Mouse (Mus musculus): Measurements from ENCODE around the gene Ppp2r2d. TPM values are rescaled to one million over a fixed set of nuclear protein-coding genes. Genes with fewer than 3 reads are reported as not detected.

The Ppp2r2d gene
- total and polyA plus RNA-seq, 2 experiments from 2014 or later = 70.8 to 99.5 TPM

DNA sequence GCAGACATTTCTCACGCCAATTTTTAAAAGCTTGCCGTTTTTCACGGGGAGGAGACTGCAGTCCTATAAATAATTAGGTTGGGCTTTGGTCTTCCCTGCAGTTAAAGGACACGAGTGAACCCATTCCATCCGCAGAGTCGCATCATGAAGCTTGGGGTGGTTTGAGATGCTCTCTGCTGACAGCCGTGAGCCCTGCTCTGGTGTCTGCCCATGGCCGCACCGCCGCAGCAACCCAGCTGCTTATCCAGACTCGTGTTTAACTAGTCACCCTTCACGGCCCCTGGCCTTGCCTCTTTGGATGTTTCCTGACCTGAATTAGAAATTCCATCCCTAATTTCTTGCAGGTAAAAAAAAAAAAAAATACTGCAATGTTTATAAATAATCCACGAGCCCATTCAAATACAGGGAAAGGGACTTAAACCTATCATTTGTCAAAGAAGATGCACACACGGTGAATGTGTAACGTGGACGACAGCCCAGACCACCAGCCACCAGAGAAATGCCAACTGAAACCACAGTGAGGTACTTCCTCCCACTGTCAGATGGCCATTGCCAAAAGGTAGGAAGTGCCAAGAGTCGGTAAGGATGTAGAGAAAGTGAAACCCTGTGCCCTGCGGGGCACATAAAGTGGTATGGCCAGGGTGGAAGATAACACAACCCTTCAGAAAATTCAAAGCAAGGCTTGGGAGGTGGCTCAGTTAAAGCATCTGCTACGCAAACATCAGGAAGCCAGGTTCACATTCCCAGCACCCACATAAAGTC is 20.7 kb upstream of the Ppp2r2d start:
- ATAC-seq (no peak), DNase-seq (ENCODE audit: low spot score) (no peak)
- H3K9ac ChIP-seq (replicated peaks; ENCODE audit: low read length) = no peak overlapping the region
- H3K27ac ChIP-seq = no peak overlapping the region
- no peak overlapping the region for H3K4me2 ChIP-seq (ENCODE audit: low read depth, low read length)
- no peaks in the 10 kb centered on the region for H3K9me3 ChIP-seq (ENCODE audit: low read length)
- no peaks in the 10 kb centered on the region for H3K4me1 ChIP-seq (ENCODE audit: insufficient read depth, low read length)
- no peaks in the 10 kb centered on the region for H3K27me3 ChIP-seq (ENCODE audit: insufficient read depth, low read length)
- TF ChIP-seq CTCF (IDR thresholded peaks at IDR 0.05; ENCODE audit: low read depth) = no peak
- no peaks in the 10 kb centered on the region for H3K36me3 ChIP-seq (ENCODE audit: insufficient read depth, low read length)
- WGBS = 83% methylated on average over 19 of the region's 19 CpGs
- H3K4me3 ChIP-seq (ENCODE audit: low read length) = no peak overlapping the region

DNA sequence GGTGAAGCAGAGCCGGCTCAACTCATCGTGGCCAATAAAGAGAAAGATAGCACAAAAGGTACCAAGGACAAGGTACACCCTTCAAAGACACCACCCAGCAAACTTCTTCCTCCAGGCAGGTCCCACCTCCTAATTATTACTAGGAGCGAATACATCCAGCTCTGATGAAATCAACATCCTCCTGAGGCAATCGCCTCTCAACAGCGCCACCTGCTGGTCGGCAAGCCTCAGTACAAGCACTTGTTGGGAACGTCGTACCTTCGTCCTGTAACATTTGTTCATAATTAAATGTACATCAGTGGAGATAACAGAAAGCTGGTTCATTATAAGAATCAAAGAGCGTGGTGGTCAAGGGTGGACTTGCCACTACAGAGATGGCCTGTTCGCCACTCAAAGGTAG is 18.1 kb upstream of the Ppp2r2d start:
- ATAC-seq (no peak), DNase-seq (ENCODE audit: low spot score) (peak; percentile 86)
- H3K27ac ChIP-seq = no peak overlapping the region
- H3K9ac ChIP-seq (replicated peaks; ENCODE audit: low read length) = no peak overlapping the region
- no peak overlapping the region for H3K4me2 ChIP-seq (ENCODE audit: low read depth, low read length)
- no peaks in the 10 kb centered on the region for H3K27me3 ChIP-seq (ENCODE audit: insufficient read depth, low read length)
- WGBS = 16% methylated on average over 11 of the region's 11 CpGs
- H3K9me3 ChIP-seq (ENCODE audit: low read length) = no peaks in the 10 kb centered on the region
- H3K4me1 ChIP-seq (ENCODE audit: insufficient read depth, low read length) = no peaks in the 10 kb centered on the region
- TF ChIP-seq CTCF (IDR thresholded peaks at IDR 0.05; ENCODE audit: low read depth) = peak; percentile 99
- H3K4me3 ChIP-seq (ENCODE audit: low read length) = no peak overlapping the region
- H3K36me3 ChIP-seq (ENCODE audit: insufficient read depth, low read length) = no peaks in the 10 kb centered on the region

DNA sequence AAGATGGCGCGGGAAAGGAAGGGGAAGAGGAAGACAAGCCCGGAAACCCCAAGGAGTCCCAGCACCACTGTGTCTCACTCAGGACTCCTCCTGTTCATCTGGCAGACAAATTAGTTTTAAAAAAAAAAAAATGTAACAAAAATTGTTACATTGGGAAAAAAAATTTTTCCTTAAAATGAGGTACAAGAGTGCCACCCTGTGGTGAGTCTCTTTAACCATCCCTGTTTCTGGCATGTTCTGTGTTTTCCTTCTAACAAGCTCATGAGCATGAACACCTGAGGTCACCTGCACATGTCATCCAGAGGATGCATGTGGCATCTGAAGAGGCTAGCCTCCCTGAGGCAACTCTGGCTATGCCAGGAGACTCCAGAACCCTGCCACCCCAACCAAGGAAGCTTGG is 10.9 kb upstream of the Ppp2r2d start:
- Histone ChIP-seq H3K36me3 (ENCODE audit: insufficient read depth, low read length) (no peaks in the 10 kb centered on the region; the same call in 1 of the 2 replicates), H3K27me3 (ENCODE audit: insufficient read depth, low read length) (no peaks in the 10 kb centered on the region), H3K4me1 (ENCODE audit: insufficient read depth, low read length) (no peaks in the 10 kb centered on the region), H3K4me2 (ENCODE audit: low read depth, low read length) (no peak overlapping the region), H3K9me3 (ENCODE audit: low read length) (no peaks in the 10 kb centered on the region), H3K4me3 (ENCODE audit: low read length) (no peak overlapping the region), H3K9ac (replicated peaks; ENCODE audit: low read length) (no peak overlapping the region), H3K27ac (no peak overlapping the region)
- no peak for ATAC-seq
- peak; percentile 78 for DNase-seq (ENCODE audit: low spot score)
- WGBS = 77% methylated on average over 3 of the region's 3 CpGs
- peak; percentile 54 for TF ChIP-seq CTCF (IDR thresholded peaks at IDR 0.05; ENCODE audit: low read depth)

DNA sequence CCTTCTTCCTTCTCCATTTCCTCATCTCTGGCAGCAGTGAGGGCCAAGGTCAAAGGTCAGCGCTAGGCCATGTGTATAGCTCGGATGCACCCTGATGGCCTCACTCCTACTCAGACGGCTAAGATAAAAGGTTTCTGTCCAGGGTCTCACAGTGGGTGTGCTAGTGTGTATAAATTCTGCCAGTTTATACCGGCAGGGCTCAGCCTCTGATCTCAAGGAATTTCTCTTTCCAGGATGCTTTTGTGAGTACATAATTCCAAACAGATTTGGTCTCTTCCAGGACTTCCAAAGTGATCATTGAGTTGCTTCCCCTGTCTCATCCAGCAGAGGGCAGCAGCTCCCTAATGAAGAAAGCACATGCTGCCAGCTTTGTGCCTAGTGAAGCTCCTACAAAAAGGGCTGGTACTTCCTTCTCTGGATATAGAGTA is 5.3 kb upstream of the Ppp2r2d start:
- no peak overlapping the region for H3K4me2 ChIP-seq (ENCODE audit: low read depth, low read length)
- no peak overlapping the region for H3K9ac ChIP-seq (replicated peaks; ENCODE audit: low read length)
- no peaks in the 10 kb centered on the region for H3K27me3 ChIP-seq (ENCODE audit: insufficient read depth, low read length)
- ATAC-seq = no peak
- WGBS = 34% methylated on average over 4 of the region's 4 CpGs
- H3K27ac ChIP-seq = no peak overlapping the region
- no peaks in the 10 kb centered on the region; the same call in 1 of the 2 replicates for H3K36me3 ChIP-seq (ENCODE audit: insufficient read depth, low read length)
- peak; percentile 92 for DNase-seq (ENCODE audit: low spot score)
- H3K4me3 ChIP-seq (ENCODE audit: low read length) = no peak overlapping the region
- no peaks in the 10 kb centered on the region for H3K9me3 ChIP-seq (ENCODE audit: low read length)
- TF ChIP-seq CTCF (IDR thresholded peaks at IDR 0.05; ENCODE audit: low read depth) = peak; percentile 80
- peaks cover 19% of the 10 kb centered on the region for H3K4me1 ChIP-seq (ENCODE audit: insufficient read depth, low read length)

DNA sequence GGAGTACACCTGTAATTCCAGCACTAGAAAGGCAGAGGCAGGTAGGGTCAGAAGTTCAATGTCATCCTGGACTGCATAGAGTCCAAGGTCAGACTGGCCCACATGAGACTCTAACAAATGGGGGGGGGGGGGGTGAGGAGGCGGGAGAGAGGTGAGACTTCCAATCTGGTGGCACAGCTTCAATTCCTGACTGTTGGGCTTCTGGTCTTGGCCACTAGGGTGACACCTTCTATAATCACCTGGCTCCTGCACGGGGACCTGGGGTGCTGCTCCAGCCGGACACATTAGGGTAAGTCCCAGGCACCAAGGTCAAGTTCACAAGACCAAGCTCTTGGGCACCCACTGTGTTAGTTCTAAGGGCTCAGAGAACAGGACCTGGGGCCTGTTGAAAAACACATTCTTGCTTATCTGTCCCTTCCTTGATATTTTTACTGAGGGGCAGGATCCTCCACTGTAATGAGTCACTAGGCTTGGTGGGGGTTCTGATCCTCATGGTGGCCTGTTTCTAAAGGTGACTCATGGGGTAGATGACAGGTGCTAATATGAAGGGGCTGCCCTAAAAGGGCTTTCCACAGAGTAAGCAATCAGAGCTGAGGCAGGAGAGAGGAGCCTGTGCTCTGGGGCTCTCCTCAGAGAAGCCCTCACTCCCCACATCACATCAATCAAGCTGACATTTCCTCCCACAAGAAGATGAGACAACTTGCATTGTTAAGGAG is 4.3 kb upstream of the Ppp2r2d start:
- no peaks in the 10 kb centered on the region for H3K9me3 ChIP-seq (ENCODE audit: low read length)
- peaks cover 19% of the 10 kb centered on the region for H3K4me1 ChIP-seq (ENCODE audit: insufficient read depth, low read length)
- H3K36me3 ChIP-seq (ENCODE audit: insufficient read depth, low read length) = no peaks in the 10 kb centered on the region
- ATAC-seq (no peak), DNase-seq (ENCODE audit: low spot score) (no peak)
- no peak overlapping the region for H3K4me3 ChIP-seq (ENCODE audit: low read length)
- 69% methylated on average over 3 of the region's 3 CpGs for whole genome bisulfite sequencing
- H3K27me3 ChIP-seq (ENCODE audit: insufficient read depth, low read length) = no peaks in the 10 kb centered on the region
- no peak overlapping the region for H3K9ac ChIP-seq (replicated peaks; ENCODE audit: low read length)
- no peak for TF ChIP-seq CTCF (IDR thresholded peaks at IDR 0.05; ENCODE audit: low read depth)
- H3K4me2 ChIP-seq (ENCODE audit: low read depth, low read length) = no peak overlapping the region
- H3K27ac ChIP-seq = no peak overlapping the region

DNA sequence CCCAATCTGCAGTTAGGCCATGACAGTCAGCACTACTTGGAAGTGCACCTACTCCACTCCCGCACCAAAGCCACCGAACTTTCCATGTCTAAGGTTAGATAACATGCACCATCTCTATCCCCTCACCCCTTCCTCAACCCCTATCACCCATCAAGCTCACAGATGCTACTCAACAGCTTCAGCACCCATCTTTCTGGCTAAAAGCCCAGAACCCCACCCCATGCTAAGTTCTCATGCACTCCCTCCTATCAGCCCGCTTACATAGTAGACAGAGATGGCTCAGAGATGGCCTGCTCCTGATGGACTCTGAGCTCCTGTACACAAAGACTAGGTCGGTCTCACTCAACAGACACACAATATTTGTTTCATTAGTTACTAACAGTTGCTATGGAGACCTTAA is 2.5 kb upstream of the Ppp2r2d start:
- peak overlapping the region; percentile 97 for H3K4me2 ChIP-seq (ENCODE audit: low read depth, low read length)
- no peaks in the 10 kb centered on the region for H3K9me3 ChIP-seq (ENCODE audit: low read length)
- no peak overlapping the region for H3K4me3 ChIP-seq (ENCODE audit: low read length)
- no peaks in the 10 kb centered on the region for H3K27me3 ChIP-seq (ENCODE audit: insufficient read depth, low read length)
- DNase-seq (ENCODE audit: low spot score) = no peak
- H3K36me3 ChIP-seq (ENCODE audit: insufficient read depth, low read length) = no peaks in the 10 kb centered on the region
- H3K27ac ChIP-seq = no peak overlapping the region
- H3K4me1 ChIP-seq (ENCODE audit: insufficient read depth, low read length) = peaks cover 30% of the 10 kb centered on the region
- WGBS = 79% methylated on average over 4 of the region's 4 CpGs
- ATAC-seq = no peak
- no peak for TF ChIP-seq CTCF (IDR thresholded peaks at IDR 0.05; ENCODE audit: low read depth)
- H3K9ac ChIP-seq (replicated peaks; ENCODE audit: low read length) = no peak overlapping the region
